Mouse (Mus musculus): Measurements from ENCODE around the gene Myh9. TPM values are rescaled to one million over a fixed set of nuclear protein-coding genes. Genes with fewer than 3 reads are reported as not detected.

Myh9 gene
- polyA plus RNA-seq, 1 experiment from 2014 or later, result 32.9 TPM

GRCm38 (mm10) chr15:77823634-77824033 is 18.3 kb downstream of the Myh9 start:
- no peak for ATAC-seq (ENCODE audit: low FRiP score, low TSS enrichment)
- TF ChIP-seq EP300 (optimal IDR thresholded peaks at IDR 0.05), result no peak
- TF ChIP-seq CTCF (IDR thresholded peaks at IDR 0.05; ENCODE audit: low read depth), result no peak
- no peak overlapping the region; the same call in 1 of the 2 replicates for H3K9ac ChIP-seq (ENCODE audit: low read length)
- H3K4me3 ChIP-seq (ENCODE audit: low read depth, low read length), result no peak overlapping the region
- no peaks in the 10 kb centered on the region for H3K27me3 ChIP-seq (ENCODE audit: control insufficient read depth, insufficient read depth, low read length)
- no peaks in the 10 kb centered on the region for H3K9me3 ChIP-seq (ENCODE audit: control insufficient read depth, low read length)
- DNase-seq (ENCODE audit: low spot score), result no peak
- H3K36me3 ChIP-seq (ENCODE audit: control insufficient read depth, insufficient read depth, low read length), result no peaks in the 10 kb centered on the region; the same call in 1 of the 2 replicates
- WGBS, result 40% methylated on average over 3 of the region's 3 CpGs
- no peak overlapping the region for H3K4me2 ChIP-seq (replicated peaks; ENCODE audit: low read depth)
- peaks cover 34% of the 10 kb centered on the region for H3K4me1 ChIP-seq (replicated peaks; ENCODE audit: control insufficient read depth, insufficient read depth)
- H3K27ac ChIP-seq (replicated peaks), result peak overlapping the region; percentile 95

GRCm38 (mm10) chr15:77823196-77823595 is 18.8 kb downstream of the Myh9 start:
- Histone ChIP-seq H3K27ac (replicated peaks) (peak overlapping the region; percentile 95), H3K9ac (ENCODE audit: low read length) (no peak overlapping the region), H3K27me3 (ENCODE audit: control insufficient read depth, insufficient read depth, low read length) (no peaks in the 10 kb centered on the region), H3K36me3 (ENCODE audit: control insufficient read depth, insufficient read depth, low read length) (no peaks in the 10 kb centered on the region; the same call in 1 of the 2 replicates), H3K4me3 (ENCODE audit: low read depth, low read length) (no peak overlapping the region), H3K9me3 (ENCODE audit: control insufficient read depth, low read length) (no peaks in the 10 kb centered on the region), H3K4me1 (replicated peaks; ENCODE audit: control insufficient read depth, insufficient read depth) (peaks cover 34% of the 10 kb centered on the region), H3K4me2 (replicated peaks; ENCODE audit: low read depth) (no peak overlapping the region)
- 41% methylated on average over 6 of the region's 6 CpGs for WGBS
- DNase-seq (ENCODE audit: low spot score), result no peak
- no peak for TF ChIP-seq CTCF (IDR thresholded peaks at IDR 0.05; ENCODE audit: low read depth)
- no peak for TF ChIP-seq EP300 (optimal IDR thresholded peaks at IDR 0.05)
- ATAC-seq (ENCODE audit: low FRiP score, low TSS enrichment), result no peak

GRCm38 (mm10) chr15:77822671-77823070 is 19.3 kb downstream of the Myh9 start:
- ATAC-seq (ENCODE audit: low FRiP score, low TSS enrichment) (no peak), DNase-seq (ENCODE audit: low spot score) (no peak)
- H3K36me3 ChIP-seq (ENCODE audit: control insufficient read depth, insufficient read depth, low read length), result no peaks in the 10 kb centered on the region; the same call in 1 of the 2 replicates
- no peaks in the 10 kb centered on the region for H3K27me3 ChIP-seq (ENCODE audit: control insufficient read depth, insufficient read depth, low read length)
- H3K27ac ChIP-seq (replicated peaks), result peak overlapping the region; percentile 95
- TF ChIP-seq CTCF (IDR thresholded peaks at IDR 0.05; ENCODE audit: low read depth) (no peak), EP300 (optimal IDR thresholded peaks at IDR 0.05) (no peak)
- H3K9ac ChIP-seq (ENCODE audit: low read length), result peak overlapping the region; percentile 27; the same call in 1 of the 2 replicates
- WGBS, result 38% methylated on average over 2 of the region's 2 CpGs
- no peaks in the 10 kb centered on the region for H3K9me3 ChIP-seq (ENCODE audit: control insufficient read depth, low read length)
- H3K4me3 ChIP-seq (ENCODE audit: low read depth, low read length), result no peak overlapping the region
- H3K4me1 ChIP-seq (replicated peaks; ENCODE audit: control insufficient read depth, insufficient read depth), result peaks cover 35% of the 10 kb centered on the region
- peak overlapping the region; percentile 23; the same call in 1 of the 2 replicates for H3K4me2 ChIP-seq (replicated peaks; ENCODE audit: low read depth)

DNA sequence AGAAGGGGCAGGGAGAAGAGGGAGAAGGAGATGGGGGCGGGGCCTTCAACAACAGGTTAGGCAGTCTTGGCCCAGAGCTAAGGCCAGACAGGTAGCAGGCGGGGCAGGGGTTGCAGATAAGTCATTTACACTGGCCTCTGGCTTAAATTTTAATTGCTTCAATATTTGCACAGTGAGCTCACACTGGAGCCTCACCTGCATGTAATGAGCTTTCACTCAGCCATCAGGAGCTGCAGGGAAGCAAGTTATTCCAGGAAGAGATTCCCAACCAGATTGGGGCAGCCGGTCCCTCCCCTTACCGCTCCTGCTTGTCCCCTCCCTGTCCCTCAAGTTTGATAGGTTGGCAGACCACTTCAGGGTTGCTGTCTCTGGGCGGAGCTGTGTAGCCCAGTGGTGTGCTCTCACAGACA is 19.9 kb downstream of the Myh9 start:
- ATAC-seq (ENCODE audit: low FRiP score, low TSS enrichment) (peak; percentile 91), DNase-seq (ENCODE audit: low spot score) (peak; percentile 90)
- Histone ChIP-seq H3K27me3 (ENCODE audit: control insufficient read depth, insufficient read depth, low read length) (no peaks in the 10 kb centered on the region), H3K4me1 (replicated peaks; ENCODE audit: control insufficient read depth, insufficient read depth) (peaks cover 39% of the 10 kb centered on the region), H3K4me3 (ENCODE audit: low read depth, low read length) (no peak overlapping the region), H3K36me3 (ENCODE audit: control insufficient read depth, insufficient read depth, low read length) (no peaks in the 10 kb centered on the region; the same call in 1 of the 2 replicates), H3K4me2 (replicated peaks; ENCODE audit: low read depth) (peak overlapping the region; percentile 27), H3K27ac (replicated peaks) (peak overlapping the region; percentile 95), H3K9me3 (ENCODE audit: control insufficient read depth, low read length) (no peaks in the 10 kb centered on the region), H3K9ac (ENCODE audit: low read length) (no peak overlapping the region)
- 41% methylated on average over 5 of the region's 5 CpGs for WGBS
- no peak for TF ChIP-seq EP300 (optimal IDR thresholded peaks at IDR 0.05)
- TF ChIP-seq CTCF (IDR thresholded peaks at IDR 0.05; ENCODE audit: low read depth), result no peak

- Histone ChIP-seq H3K36me3 (ENCODE audit: control insufficient read depth, insufficient read depth, low read length) (no peaks in the 10 kb centered on the region; the same call in 1 of the 2 replicates), H3K9ac (ENCODE audit: low read length) (no peak overlapping the region), H3K27ac (replicated peaks) (peak overlapping the region; percentile 95), H3K4me3 (ENCODE audit: low read depth, low read length) (no peak overlapping the region), H3K27me3 (ENCODE audit: control insufficient read depth, insufficient read depth, low read length) (no peaks in the 10 kb centered on the region), H3K4me1 (replicated peaks; ENCODE audit: control insufficient read depth, insufficient read depth) (peaks cover 44% of the 10 kb centered on the region), H3K9me3 (ENCODE audit: control insufficient read depth, low read length) (no peaks in the 10 kb centered on the region), H3K4me2 (replicated peaks; ENCODE audit: low read depth) (peak overlapping the region; percentile 27)
- ATAC-seq (ENCODE audit: low FRiP score, low TSS enrichment), result peak; percentile 21
- 16% methylated on average over 7 of the region's 7 CpGs for WGBS
- DNase-seq (ENCODE audit: low spot score), result peak; percentile 81
- no peak for TF ChIP-seq CTCF (IDR thresholded peaks at IDR 0.05; ENCODE audit: low read depth)
- peak; percentile 4 for TF ChIP-seq EP300 (optimal IDR thresholded peaks at IDR 0.05)
Measured at GRCm38 (mm10) chr15:77821424-77821823, 20.6 kb downstream of the Myh9 start.

GRCm38 (mm10) chr15:77820480-77821163 is 21.4 kb downstream of the Myh9 start:
- ATAC-seq (ENCODE audit: low FRiP score, low TSS enrichment), result no peak
- Histone ChIP-seq H3K9me3 (ENCODE audit: control insufficient read depth, low read length) (no peaks in the 10 kb centered on the region), H3K36me3 (ENCODE audit: control insufficient read depth, insufficient read depth, low read length) (no peaks in the 10 kb centered on the region; the same call in 1 of the 2 replicates), H3K4me1 (replicated peaks; ENCODE audit: control insufficient read depth, insufficient read depth) (peaks cover 42% of the 10 kb centered on the region), H3K4me2 (replicated peaks; ENCODE audit: low read depth) (peak overlapping the region; percentile 5; the same call in 1 of the 2 replicates), H3K4me3 (ENCODE audit: low read depth, low read length) (no peak overlapping the region), H3K27ac (replicated peaks) (peak overlapping the region; percentile 95), H3K27me3 (ENCODE audit: control insufficient read depth, insufficient read depth, low read length) (no peaks in the 10 kb centered on the region), H3K9ac (ENCODE audit: low read length) (peak overlapping the region; percentile 50)
- TF ChIP-seq CTCF (IDR thresholded peaks at IDR 0.05; ENCODE audit: low read depth) (no peak), EP300 (optimal IDR thresholded peaks at IDR 0.05) (no peak)
- 10% methylated on average over 3 of the region's 3 CpGs for WGBS
- no peak for DNase-seq (ENCODE audit: low spot score)

Data from stomach, postnatal 0 days (tissue).